Mouse (Mus musculus) MEL (cell line): ENCODE data around the gene Tgm2. TPM values are rescaled to one million over a fixed set of nuclear protein-coding genes. Genes with fewer than 3 reads are reported as not detected.

Source experiments
- DNase-seq: peaks from one replicate; pipeline ENCODE4 v3.0.0; 2011; ENCODE audit warnings: low read depth, low spot score
- H3K27ac ChIP-seq: 2 replicates; pipeline ENCODE4 v1.5.1; 2012; ENCODE audit warnings: low read depth, mild to moderate bottlenecking, control low read depth, low read length, moderate library complexity; ENCODE audit not compliant: control insufficient read depth
- H3K27me3 ChIP-seq, 2 experiments: fragments of 150-350 bp in 1 of 2; sonication (generic) in 1 of 2; 2 replicates each; pipeline ENCODE4 v1.6.1; 2012; ENCODE audit warnings: low read length in 2 of 2, mild to moderate bottlenecking in 2 of 2, improper control_type of control experiment in 1 of 2, moderate library complexity in 1 of 2; ENCODE audit not compliant: insufficient read depth in 2 of 2, control insufficient read depth in 1 of 2
- H3K36me3 ChIP-seq, 2 experiments: 2 replicates each; pipeline ENCODE4 v1.6.1; 2012 to 2014; ENCODE audit warnings: low read length in 2 of 2, improper control_type of control experiment in 1 of 2, inconsistent platforms in 1 of 2, mild to moderate bottlenecking in 1 of 2; ENCODE audit not compliant: insufficient read depth in 2 of 2, control insufficient read depth in 1 of 2
- H3K4me1 ChIP-seq, 2 experiments: fragments of 150-350 bp in 1 of 2; sonication (generic) in 1 of 2; 2 replicates each; pipeline ENCODE4 v1.6.1; 2012; ENCODE audit warnings: low read length in 2 of 2, improper control_type of control experiment in 1 of 2, mild to moderate bottlenecking in 1 of 2; ENCODE audit not compliant: insufficient read depth in 2 of 2, control insufficient read depth in 1 of 2
- H3K4me3 ChIP-seq, 2 experiments: fragments of 150-350 bp in 1 of 2; sonication (generic) in 1 of 2; 2 replicates each; pipeline ENCODE4 v1.5.1; 2012; ENCODE audit warnings: low read depth in 2 of 2, low read length in 2 of 2, mild to moderate bottlenecking in 2 of 2, moderate library complexity in 2 of 2, control low read depth in 1 of 2, improper control_type of control experiment in 1 of 2; ENCODE audit not compliant: control insufficient read depth in 1 of 2, insufficient read depth in 1 of 2
- H3K79me2 ChIP-seq: 2 replicates; pipeline ENCODE4 v1.6.1; 2012; ENCODE audit warnings: mild to moderate bottlenecking, low read length, moderate library complexity; ENCODE audit not compliant: control insufficient read depth, poor library complexity, insufficient read depth
- H3K9ac ChIP-seq: 2 replicates; pipeline ENCODE4 v1.6.1; 2012; ENCODE audit warnings: low read depth, mild to moderate bottlenecking, control low read depth, low read length, moderate library complexity; ENCODE audit not compliant: control insufficient read depth, poor library complexity, severe bottlenecking
- H3K9me3 ChIP-seq: fragments of 150-350 bp; sonication (generic); replicated peaks from 2 replicates; pipeline ENCODE4 v1.6.1; 2012; ENCODE audit warnings: mild to moderate bottlenecking, low read length, improper control_type of control experiment, moderate library complexity; ENCODE audit not compliant: insufficient read depth
- BHLHE40 ChIP-seq: IDR thresholded peaks from 2 replicates; pipeline ENCODE4 v1.6.1; 2012; ENCODE audit warnings: low read depth, mild to moderate bottlenecking, inconsistent platforms, low read length, improper control_type of control experiment, borderline replicate concordance
- CHD1 ChIP-seq: IDR thresholded peaks from 2 replicates; pipeline ENCODE4 v1.6.1; 2012; ENCODE audit warnings: low read depth, mild to moderate bottlenecking, inconsistent platforms, low read length, improper control_type of control experiment
- CHD2 ChIP-seq: IDR thresholded peaks from 2 replicates; pipeline ENCODE4 v1.6.1; 2011; ENCODE audit warnings: low read length, improper control_type of control experiment
- CTCF ChIP-seq, 3 experiments: IDR thresholded peaks in 2 of 3; conservative IDR thresholded peaks in 1 of 3; 2 replicates each; pipeline ENCODE4 v1.5.1; 2011 to 2012; ENCODE audit warnings: low read length in 3 of 3, low read depth in 2 of 3, mild to moderate bottlenecking in 2 of 3, improper control_type of control experiment in 1 of 3, inconsistent platforms in 1 of 3, mixed read lengths in 1 of 3, moderate library complexity in 1 of 3; ENCODE audit not compliant: control insufficient read depth in 1 of 3, insufficient read depth in 1 of 3, poor library complexity in 1 of 3, severe bottlenecking in 1 of 3
- E2F4 ChIP-seq: IDR thresholded peaks from 2 replicates; pipeline ENCODE4 v1.6.1; 2011; ENCODE audit warnings: low read depth, low read length, improper control_type of control experiment, borderline replicate concordance
- EP300 ChIP-seq, 2 experiments: IDR thresholded peaks; 2 replicates each; pipeline ENCODE4 v1.6.1; 2011; ENCODE audit warnings: improper control_type of control experiment in 2 of 2, low read length in 2 of 2, low read depth in 1 of 2, mild to moderate bottlenecking in 1 of 2
- MAX ChIP-seq: IDR thresholded peaks from 2 replicates; pipeline ENCODE4 v1.6.1; 2011; ENCODE audit warnings: low read length, improper control_type of control experiment
- NELFE ChIP-seq: IDR thresholded peaks from 2 replicates; pipeline ENCODE4 v1.6.1; 2011; ENCODE audit warnings: low read depth, low read length, improper control_type of control experiment
- RAD21 ChIP-seq: IDR thresholded peaks from 2 replicates; pipeline ENCODE4 v1.6.1; 2011; ENCODE audit warnings: mild to moderate bottlenecking, low read depth, low read length, improper control_type of control experiment
- TAL1 ChIP-seq: IDR thresholded peaks from 2 replicates; pipeline ENCODE4 v1.6.1; 2012; ENCODE audit warnings: mild to moderate bottlenecking, inconsistent platforms, low read length, moderate library complexity, mixed read lengths
- USF2 ChIP-seq, 2 experiments: IDR thresholded peaks; 2 replicates each; pipeline ENCODE4 v1.6.1; 2011 to 2012; ENCODE audit warnings: improper control_type of control experiment in 2 of 2, low read length in 2 of 2, borderline replicate concordance in 1 of 2, inconsistent platforms in 1 of 2, low read depth in 1 of 2, mild to moderate bottlenecking in 1 of 2; ENCODE audit not compliant: insufficient read depth in 1 of 2
- ZC3H11A ChIP-seq: IDR thresholded peaks from 2 replicates; pipeline ENCODE4 v1.6.1; 2012; ENCODE audit warnings: low read depth, mild to moderate bottlenecking, inconsistent platforms, low read length, improper control_type of control experiment
- ZNF384 ChIP-seq: IDR thresholded peaks from 2 replicates; pipeline ENCODE4 v1.6.1; 2012; ENCODE audit warnings: low read depth, mild to moderate bottlenecking, inconsistent platforms, low read length, improper control_type of control experiment
- polyA plus RNA-seq, 2 experiments: library from polyadenylated mRNA; stranded (reverse) in 1 of 2; unstranded in 1 of 2; fragments of >175 nt in 1 of 2; fragments of >200 nt in 1 of 2; gene quantifications; 2 replicates each; pipeline versions ENCODE4 v1.2.1 to v1.2.4; 2012; ENCODE audit warnings: low replicate concordance in 2 of 2, low read depth in 1 of 2; ENCODE audit not compliant: insufficient read length in 2 of 2, insufficient read depth in 1 of 2, missing spikeins in 1 of 2
- total RNA-seq: library from RNA; depleted of rRNA; stranded (reverse); fragments of 300-350 nt; gene quantifications from 2 replicates; pipeline ENCODE4 v1.2.3, GENCODE M21; 2012

Tgm2 gene
- total and polyA plus RNA-seq, 3 experiments: 7.7 to 11.0 TPM; not detected in 1

DNA sequence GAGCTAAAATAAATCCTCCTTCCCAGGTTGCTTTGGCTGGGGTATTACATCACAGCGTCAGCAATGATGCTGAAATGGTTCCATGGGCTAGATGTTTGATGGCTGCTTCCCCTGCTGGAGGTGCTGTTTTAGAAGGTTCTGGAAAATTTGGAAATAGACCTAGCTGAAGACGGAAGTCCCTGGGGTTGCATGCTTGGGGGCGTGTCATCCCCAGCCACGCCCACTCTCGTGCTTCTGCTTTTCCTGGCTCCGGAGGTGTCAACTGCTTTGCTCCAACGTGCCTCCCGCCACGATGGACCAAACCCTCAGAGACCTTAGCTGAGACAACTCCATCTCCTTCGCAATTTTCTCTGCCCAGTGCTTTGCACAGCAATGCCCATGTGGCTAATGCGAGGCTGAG, 43.2 kb upstream of the Tgm2 start:
- TF ChIP-seq BHLHE40: no peak
- TF ChIP-seq, all 39 proteins: peak for 0

DNA sequence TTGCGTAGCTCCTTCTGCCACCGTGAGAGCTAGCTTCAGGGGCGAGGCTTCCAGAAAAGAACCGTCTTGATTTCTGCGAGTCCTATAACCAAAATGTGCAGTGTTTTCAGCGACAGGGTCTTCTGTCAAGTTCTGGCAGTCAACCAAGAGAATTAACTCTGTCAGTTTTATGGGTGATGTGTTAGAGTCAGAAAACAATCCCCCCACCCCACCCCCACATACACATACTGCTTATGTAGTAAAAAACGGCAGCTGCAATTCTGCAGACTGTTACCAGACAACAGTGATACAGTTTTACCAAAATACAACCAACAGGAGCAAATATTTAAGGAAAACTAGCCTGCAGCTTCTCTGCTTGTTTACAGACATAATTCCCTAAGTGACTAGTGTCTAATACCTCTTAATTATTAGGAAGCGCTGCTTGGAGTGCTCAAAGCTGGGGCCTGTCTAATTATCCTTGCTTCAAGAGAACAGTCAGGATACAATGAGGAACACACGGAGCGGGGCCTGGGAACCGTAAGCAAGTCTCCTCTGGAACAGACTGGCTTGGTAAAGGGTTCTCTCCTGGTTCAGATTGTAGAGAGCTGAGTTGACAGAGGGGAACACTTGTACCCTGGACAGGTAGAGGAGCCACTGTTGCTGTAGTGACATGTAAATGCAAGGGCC, 40.1 kb upstream of the Tgm2 start:
- TF ChIP-seq TAL1 (no peak), ZC3H11A (no peak), USF2 (IDR thresholded peaks at IDR 0.05; ENCODE audit: borderline replicate concordance in 1 of 2, insufficient read depth in 1 of 2, low read depth in 1 of 2, low read length in 2 of 2) (no peak), RAD21 (no peak), ZNF384 (no peak), E2F4 (no peak), CHD2 (no peak), CHD1 (no peak), NELFE (no peak)
- no peak for DNase-seq
- H3K36me3 ChIP-seq: no peaks in the 10 kb centered on the region
- no peaks in the 10 kb centered on the region for H3K79me2 ChIP-seq
- H3K27ac ChIP-seq: no peak overlapping the region
- no peak overlapping the region for H3K4me3 ChIP-seq
- no peaks in the 10 kb centered on the region for H3K4me1 ChIP-seq
- no peak overlapping the region for H3K9ac ChIP-seq
- H3K9me3 ChIP-seq: no peaks in the 10 kb centered on the region
- H3K27me3 ChIP-seq: 0 out of 4 replicates have a peak, but pooled peaks cover 0 to 1% of the 10 kb centered on the region in 2 experiments

More for the DNA sequence above, 43.2 kb upstream of the Tgm2 start:
- Histone ChIP-seq H3K9me3 (no peaks in the 10 kb centered on the region), H3K9ac (no peak overlapping the region), H3K27me3 (0 out of 4 replicates have a peak, but pooled peaks cover 0 to 1% of the 10 kb centered on the region in 2 experiments), H3K36me3 (no peaks in the 10 kb centered on the region), H3K79me2 (no peaks in the 10 kb centered on the region), H3K27ac (no peak overlapping the region), H3K4me3 (no peak overlapping the region), H3K4me1 (no peaks in the 10 kb centered on the region)
- DNase-seq: no peak

DNA sequence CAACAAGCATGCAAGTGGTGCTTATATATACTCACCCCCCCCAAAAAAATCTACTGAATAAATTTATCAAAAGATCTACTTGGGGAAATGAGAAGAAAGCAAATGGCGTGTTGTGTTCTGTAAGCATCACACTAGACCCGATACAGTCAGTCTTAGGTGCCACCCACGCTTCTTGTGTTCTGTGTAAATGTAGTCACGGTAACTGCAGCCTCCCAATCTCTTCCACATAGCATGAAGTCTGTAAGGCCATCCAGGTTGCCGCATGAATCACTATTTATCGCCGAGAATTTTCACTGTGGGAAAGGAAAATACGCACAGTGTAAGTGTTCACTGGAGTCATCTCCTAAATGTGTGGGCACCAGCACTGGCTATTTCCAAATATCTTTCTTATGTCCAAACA, 37.0 kb upstream of the Tgm2 start:
- Histone ChIP-seq H3K27me3 (0 out of 4 replicates have a peak, but pooled peaks cover 0 to 1% of the 10 kb centered on the region in 2 experiments), H3K36me3 (no peaks in the 10 kb centered on the region), H3K9ac (no peak overlapping the region)
- no peak for DNase-seq
- TF ChIP-seq EP300 (IDR thresholded peaks at IDR 0.05; ENCODE audit: low read depth in 1 of 2, low read length in 2 of 2): no peak
- no peak for TF ChIP-seq CTCF (IDR thresholded peaks at IDR 0.05 in 2 of 3, conservative IDR thresholded peaks at IDR 0.05 in 1 of 3; ENCODE audit: control insufficient read depth in 1 of 3, insufficient read depth in 1 of 3, low read depth in 2 of 3, low read length in 3 of 3, poor library complexity in 1 of 3, severe bottlenecking in 1 of 3)
- TF ChIP-seq MAX: no peak
- TF ChIP-seq, all 39 proteins: peak for 0
- no peaks in the 10 kb centered on the region for H3K9me3 ChIP-seq
- H3K4me1 ChIP-seq: no peaks in the 10 kb centered on the region
- H3K79me2 ChIP-seq: no peaks in the 10 kb centered on the region
- no peak overlapping the region for H3K4me3 ChIP-seq
- no peak overlapping the region for H3K27ac ChIP-seq
